Mouse (Mus musculus): Measurements from ENCODE around the gene Gmcl1. TPM values are rescaled to one million over a fixed set of nuclear protein-coding genes. Genes with fewer than 3 reads are reported as not detected.

Gene Gmcl1
- total and polyA plus RNA-seq, 2 experiments from 2014 or later: 5.1 to 7.0 TPM

GRCm38 (mm10) chr6:86645551-86645950, 87.6 kb downstream of the Gmcl1 start:
- no peak for TF ChIP-seq CTCF (IDR thresholded peaks at IDR 0.05; ENCODE audit: low read depth)
- no peak for TF ChIP-seq EP300 (IDR thresholded peaks at IDR 0.05; ENCODE audit: low read depth)
- no peak overlapping the region for H3K27ac ChIP-seq (ENCODE audit: low read depth)
- ATAC-seq (ENCODE audit: insufficient read depth, low read depth): no peak
- H3K36me3 ChIP-seq (replicated peaks; ENCODE audit: control insufficient read depth, insufficient read depth, low read length): peaks cover 25% of the 10 kb centered on the region
- H3K9ac ChIP-seq (replicated peaks; ENCODE audit: low read depth, low read length): no peak overlapping the region
- no peaks in the 10 kb centered on the region for H3K4me1 ChIP-seq (ENCODE audit: control insufficient read depth, insufficient read depth)
- no peak overlapping the region for H3K4me2 ChIP-seq (ENCODE audit: low read depth, low read length)
- 52% methylated on average over 4 of the region's 4 CpGs for WGBS
- no peaks in the 10 kb centered on the region for H3K27me3 ChIP-seq (ENCODE audit: control insufficient read depth, insufficient read depth, low read length)
- no peaks in the 10 kb centered on the region for H3K9me3 ChIP-seq (replicated peaks; ENCODE audit: control insufficient read depth, low read length)
- H3K4me3 ChIP-seq (ENCODE audit: low read depth, low read length): no peak overlapping the region
- no peak for DNase-seq (ENCODE audit: low spot score)

GRCm38 (mm10) chr6:86644775-86645400, 88.3 kb downstream of the Gmcl1 start:
- Histone ChIP-seq H3K27ac (ENCODE audit: low read depth) (no peak overlapping the region), H3K9ac (replicated peaks; ENCODE audit: low read depth, low read length) (no peak overlapping the region), H3K4me1 (ENCODE audit: control insufficient read depth, insufficient read depth) (no peaks in the 10 kb centered on the region), H3K4me2 (ENCODE audit: low read depth, low read length) (no peak overlapping the region), H3K4me3 (ENCODE audit: low read depth, low read length) (no peak overlapping the region), H3K27me3 (ENCODE audit: control insufficient read depth, insufficient read depth, low read length) (no peaks in the 10 kb centered on the region), H3K9me3 (replicated peaks; ENCODE audit: control insufficient read depth, low read length) (no peaks in the 10 kb centered on the region), H3K36me3 (replicated peaks; ENCODE audit: control insufficient read depth, insufficient read depth, low read length) (peaks cover 18% of the 10 kb centered on the region)
- 59% methylated on average over 3 of the region's 3 CpGs for WGBS
- TF ChIP-seq CTCF (IDR thresholded peaks at IDR 0.05; ENCODE audit: low read depth): no peak
- TF ChIP-seq EP300 (IDR thresholded peaks at IDR 0.05; ENCODE audit: low read depth): no peak
- ATAC-seq (ENCODE audit: insufficient read depth, low read depth) (no peak), DNase-seq (ENCODE audit: low spot score) (no peak)

Other genes with a start within 250 kb of the Gmcl1 start
- gene Pcbp1, start 207.1 kb downstream of the Gmcl1 start, total RNA-seq (2014; rRNA removed; ENCODE audit: low replicate concordance): 46.2 and 55.2 TPM in 2 replicates
- 276 and 285 TPM in 2 replicates for gene Pcbp1, start 207.1 kb downstream of the Gmcl1 start, polyA plus RNA-seq (2015; fragmentation: Nextera tagmentation; extraction: Ambion mirVana)
- 0.38 and 3.1 TPM in 2 replicates for gene Asprv1, start 105.2 kb downstream of the Gmcl1 start, total RNA-seq (2014; rRNA removed; ENCODE audit: low replicate concordance)
- 0.32 and 0.36 TPM in 2 replicates for gene Asprv1, start 105.2 kb downstream of the Gmcl1 start, polyA plus RNA-seq (2015; fragmentation: Nextera tagmentation; extraction: Ambion mirVana)
- 5.0 and 7.7 TPM in 2 replicates for gene Mxd1, start 64.2 kb downstream of the Gmcl1 start, total RNA-seq (2014; rRNA removed; ENCODE audit: low replicate concordance)
- gene Mxd1, start 64.2 kb downstream of the Gmcl1 start, polyA plus RNA-seq (2015; fragmentation: Nextera tagmentation; extraction: Ambion mirVana): 3.6 and 4.9 TPM in 2 replicates
- gene Snrnp27, start 48.9 kb downstream of the Gmcl1 start, total RNA-seq (2014; rRNA removed; ENCODE audit: low replicate concordance): 10.3 and 16.8 TPM in 2 replicates
- 86.6 and 92.1 TPM in 2 replicates for gene Snrnp27, start 48.9 kb downstream of the Gmcl1 start, polyA plus RNA-seq (2015; fragmentation: Nextera tagmentation; extraction: Ambion mirVana)
- 23.7 and 26.7 TPM in 2 replicates for gene Anxa4, start 60.2 kb upstream of the Gmcl1 start, total RNA-seq (2014; rRNA removed; ENCODE audit: low replicate concordance)
- 25.3 and 26.1 TPM in 2 replicates for gene Anxa4, start 60.2 kb upstream of the Gmcl1 start, polyA plus RNA-seq (2015; fragmentation: Nextera tagmentation; extraction: Ambion mirVana)
- 24.9 and 46.7 TPM in 2 replicates for gene Aak1, start 116.1 kb upstream of the Gmcl1 start, total RNA-seq (2014; rRNA removed; ENCODE audit: low replicate concordance)
- 9.2 and 10.0 TPM in 2 replicates for gene Aak1, start 116.1 kb upstream of the Gmcl1 start, polyA plus RNA-seq (2015; fragmentation: Nextera tagmentation; extraction: Ambion mirVana)

Measured in heart, postnatal 0 days (tissue).